Mouse (Mus musculus): ENCODE data around the gene Tgfbr3l.

Tgfbr3l gene

DNA sequence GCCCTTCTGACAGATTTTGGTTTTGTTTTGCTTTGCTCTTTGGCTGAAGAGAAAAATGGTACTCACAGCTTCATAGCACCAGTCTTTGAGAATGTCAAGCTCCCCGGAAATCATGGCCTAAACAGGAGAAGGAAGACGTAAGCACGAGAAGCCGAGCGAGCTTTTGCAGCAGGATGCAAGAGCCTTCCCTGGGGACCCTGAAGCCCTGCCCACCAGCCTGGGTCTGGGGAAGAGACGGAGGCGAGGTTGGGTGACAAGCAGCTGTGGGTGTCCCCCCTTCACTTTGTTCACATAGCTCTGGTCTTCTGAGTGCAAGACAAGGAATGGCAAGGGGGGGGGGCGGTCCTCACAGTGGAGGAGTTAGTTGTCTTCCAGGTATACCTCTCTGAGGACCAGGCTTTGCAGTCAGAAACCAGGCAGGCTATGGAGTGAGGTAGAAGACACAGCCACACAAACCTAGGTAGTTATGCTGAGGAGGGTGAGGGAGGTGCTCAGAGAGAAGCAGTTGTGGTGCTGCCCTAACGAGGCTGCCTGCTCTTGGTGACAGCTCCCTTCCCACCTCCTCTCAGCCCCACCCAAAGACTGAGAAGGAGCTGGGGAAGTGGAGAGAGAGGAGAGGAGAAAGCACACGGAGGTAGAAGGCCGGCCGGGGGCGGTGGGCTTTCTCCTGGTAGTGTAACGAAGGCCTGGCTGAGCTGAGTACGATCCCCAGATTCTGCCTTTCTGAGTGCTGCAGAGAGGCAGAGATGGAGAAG, 17.3 kb downstream of the Tgfbr3l start:
- no peak for DNase-seq (ENCODE audit: low spot score)

DNA sequence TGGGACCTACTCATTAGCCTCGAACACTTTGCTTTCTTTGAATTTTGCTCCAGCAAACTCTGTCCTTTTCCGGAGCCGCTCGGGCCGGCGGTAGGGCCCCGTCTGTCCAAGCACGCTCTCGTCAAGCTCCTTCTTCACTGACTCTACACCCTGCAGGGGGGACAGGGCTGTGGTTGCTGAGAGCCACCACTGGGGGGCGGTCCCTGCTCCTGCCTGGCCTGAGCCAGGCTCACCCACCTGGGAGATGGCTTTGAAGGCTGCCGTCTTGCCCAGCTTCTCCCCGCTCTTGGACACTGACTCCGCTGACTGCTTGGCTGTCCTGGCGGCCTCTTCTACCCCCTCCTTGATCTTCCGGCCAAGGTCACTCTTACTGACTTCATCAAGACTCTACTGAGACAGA, 19.6 kb downstream of the Tgfbr3l start:
- DNase-seq (ENCODE audit: low spot score), result no peak

DNA sequence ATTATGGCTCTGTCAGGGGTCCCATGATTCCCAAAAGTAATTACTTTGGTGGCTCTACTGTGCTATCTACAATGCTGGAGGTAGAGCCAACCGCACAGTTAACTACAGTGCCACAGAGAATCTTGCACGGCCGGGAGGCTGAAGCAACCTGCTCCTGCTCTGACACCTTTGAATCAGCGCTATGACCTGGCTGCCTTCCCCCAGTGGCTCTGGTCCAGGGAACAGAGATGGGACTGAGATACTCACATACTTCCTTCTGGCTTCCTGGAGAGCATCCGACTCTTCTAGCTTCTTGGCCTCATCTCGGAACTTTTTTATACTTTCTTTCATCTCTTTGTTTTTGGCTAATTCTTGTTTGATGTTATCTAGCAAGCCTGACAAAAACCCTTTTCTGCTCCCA, 21.6 kb downstream of the Tgfbr3l start:
- no peak for DNase-seq (ENCODE audit: low spot score)

DNA sequence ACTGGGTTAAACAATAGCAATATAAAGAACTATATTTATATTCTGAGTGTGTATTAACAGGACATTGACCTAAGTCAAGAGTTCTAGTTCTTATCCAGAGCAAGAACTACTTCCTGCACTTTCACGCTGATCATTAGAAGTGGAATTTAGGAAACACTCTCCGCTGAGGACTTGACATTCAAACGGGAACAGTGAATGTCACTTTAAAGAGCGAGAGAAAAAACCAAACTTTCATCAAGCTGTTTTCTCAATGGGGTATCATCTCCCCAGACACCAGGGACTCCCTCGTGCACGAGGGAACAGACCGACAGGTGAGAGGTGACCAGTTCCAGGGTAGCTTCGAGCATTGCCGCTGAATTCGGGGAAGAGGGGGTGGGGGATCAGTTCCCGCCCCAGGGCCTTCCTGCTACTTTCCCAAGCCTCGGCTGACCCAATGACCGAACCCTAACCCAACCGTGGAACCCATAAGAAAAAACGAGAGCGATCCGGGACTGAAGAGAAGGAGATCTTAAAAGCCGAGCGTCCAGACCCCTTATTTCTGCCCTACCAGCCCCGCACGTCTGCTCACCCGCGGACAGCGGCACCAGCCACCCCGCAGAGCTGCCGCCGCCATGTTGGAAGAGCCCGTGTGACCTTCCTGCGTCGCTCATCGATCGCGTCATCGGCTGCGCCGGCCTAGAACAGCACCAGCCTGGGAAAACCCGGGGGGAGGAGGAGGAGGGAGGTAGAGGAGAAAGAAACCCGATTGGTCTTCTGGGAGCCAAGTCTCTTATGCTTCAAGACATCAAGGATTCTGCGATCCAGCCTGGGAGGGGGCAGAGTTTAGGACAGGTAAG, 27.5 kb downstream of the Tgfbr3l start, which contains the start of gene Timm44:
Gene Timm44, minus strand, starts transcription at position 639 of the 836 bp plus-strand sequence.
- peak; percentile 97 for DNase-seq (ENCODE audit: low spot score)

DNA sequence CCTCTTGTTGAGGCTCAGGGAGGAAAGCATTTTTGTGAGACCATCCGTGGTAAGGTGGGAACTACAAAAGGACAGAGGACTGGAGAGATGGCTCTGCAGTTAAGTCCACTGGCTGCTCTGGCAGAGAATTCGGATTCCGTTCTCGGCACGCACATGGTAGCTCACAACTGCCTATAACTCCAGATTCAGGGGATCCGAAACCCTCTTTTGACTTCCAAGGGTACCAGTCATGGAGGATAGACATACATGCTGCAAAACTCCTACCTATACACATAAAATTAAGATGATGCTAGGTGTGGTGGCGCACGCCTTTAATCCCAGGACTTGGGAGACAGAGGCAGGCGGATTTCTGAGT, 28.1 kb downstream of the Tgfbr3l start:
- no peak for DNase-seq (ENCODE audit: low spot score)

DNA sequence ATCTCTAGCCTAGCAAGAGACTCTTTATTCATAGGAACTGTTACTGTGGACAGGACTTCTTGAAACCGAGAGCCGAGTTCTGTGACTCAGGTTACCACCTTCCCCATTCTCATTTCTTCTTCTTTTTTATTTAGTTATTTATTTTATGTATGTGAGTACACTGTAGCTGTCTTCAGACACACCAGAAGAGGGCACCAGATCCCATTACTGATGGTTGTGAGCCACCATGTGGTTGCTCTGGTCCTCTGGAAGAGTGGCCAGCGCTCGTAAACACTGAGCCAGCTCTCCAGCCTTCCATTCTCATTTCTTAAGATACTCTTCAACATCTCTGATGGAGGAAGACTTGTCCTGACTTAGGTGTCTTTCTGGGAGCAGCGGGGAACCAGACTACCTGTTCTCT, 44.7 kb downstream of the Tgfbr3l start:
- no peak for DNase-seq (ENCODE audit: low spot score)

DNA sequence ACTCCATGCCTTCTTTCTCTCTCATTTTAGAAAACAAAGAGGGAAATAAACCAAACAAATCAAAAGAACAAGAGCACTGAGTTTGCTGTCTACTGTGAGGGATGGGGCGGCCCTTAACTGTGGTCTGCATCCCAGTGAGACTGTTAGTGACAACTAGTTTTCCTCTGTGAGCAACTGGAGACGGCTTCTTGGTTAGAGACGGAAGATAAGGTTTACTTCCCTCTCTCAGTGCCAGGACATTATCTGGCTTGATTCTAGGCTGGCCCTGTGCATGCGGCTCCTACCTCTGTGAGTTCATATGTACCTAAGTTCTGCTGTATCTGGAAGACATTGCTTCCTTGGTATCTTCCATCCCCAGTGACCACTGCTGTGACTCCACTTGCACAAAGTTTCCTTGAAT, 49.8 kb downstream of the Tgfbr3l start:
- DNase-seq (ENCODE audit: low spot score), result no peak
